Mouse (Mus musculus) ES-E14 (cell line): ENCODE measurements around the gene Exoc3l.

Experiments used
- CHD2 ChIP-seq: IDR thresholded peaks from 2 replicates; pipeline ENCODE4 v1.6.1; 2014; ENCODE audit warnings: mild to moderate bottlenecking, low read depth, low read length, inconsistent platforms
- HCFC1 ChIP-seq: IDR thresholded peaks from 2 replicates; pipeline ENCODE4 v1.6.1; 2012; ENCODE audit warnings: low read length, inconsistent platforms, borderline replicate concordance; ENCODE audit not compliant: insufficient read depth
- MAFK ChIP-seq: IDR thresholded peaks from 2 replicates; pipeline ENCODE4 v1.6.1; 2014; ENCODE audit warnings: mild to moderate bottlenecking, low read depth, low read length, inconsistent platforms; ENCODE audit not compliant: insufficient read depth
- ZNF384 ChIP-seq: IDR thresholded peaks from 2 replicates; pipeline ENCODE4 v1.6.1; 2012; ENCODE audit warnings: low read depth, low read length, inconsistent platforms

- TF ChIP-seq MAFK (no peak), CHD2 (no peak), ZNF384 (no peak), HCFC1 (no peak)
Measured at GRCm38 (mm10) chr8:105318662-105319190, 22.8 kb upstream of the Exoc3l start.
